Mouse (Mus musculus): ENCODE results near the gene Psmf1. TPM values are rescaled to one million over a fixed set of nuclear protein-coding genes. Genes with fewer than 3 reads are reported as not detected.
A peak's percentile ranks its signal among the peaks of the same experiment; 100 is the strongest.

Gene Psmf1
- polyA plus RNA-seq, 1 experiment from 2014 or later: 49.7 TPM

GRCm38 (mm10) chr2:151751330-151751729, 7.3 kb upstream of the Psmf1 start:
- ATAC-seq (ENCODE audit: low FRiP score, low read depth): no peak
- H3K4me3 ChIP-seq: no peak overlapping the region
- WGBS: 79% methylated on average over 5 of the region's 5 CpGs

GRCm38 (mm10) chr2:151747847-151748705, 4.1 kb upstream of the Psmf1 start:
- no peaks in the 10 kb centered on the region for H3K36me3 ChIP-seq
- no peak overlapping the region for H3K27ac ChIP-seq
- H3K4me3 ChIP-seq: no peak overlapping the region
- 27% methylated on average over 19 of the region's 19 CpGs for WGBS
- ATAC-seq (ENCODE audit: low FRiP score, low read depth): peak; percentile 85
- H3K4me1 ChIP-seq: no peaks in the 10 kb centered on the region
- H3K9ac ChIP-seq: no peak overlapping the region
- H3K27me3 ChIP-seq (replicated peaks): 0 out of 2 replicates have a peak, but pooled peaks cover 4% of the 10 kb centered on the region
- no peaks in the 10 kb centered on the region for H3K9me3 ChIP-seq
- H3K4me2 ChIP-seq (replicated peaks): no peak overlapping the region

More at GRCm38 (mm10) chr2:151751330-151751729, 7.3 kb upstream of the Psmf1 start:
- Histone ChIP-seq H3K27ac (no peak overlapping the region), H3K36me3 (no peaks in the 10 kb centered on the region), H3K9me3 (no peaks in the 10 kb centered on the region), H3K4me2 (replicated peaks) (no peak overlapping the region), H3K4me1 (no peaks in the 10 kb centered on the region), H3K27me3 (replicated peaks) (no peaks in the 10 kb centered on the region), H3K9ac (no peak overlapping the region)

GRCm38 (mm10) chr2:151742850-151743679, 921 bp downstream of the Psmf1 start:
- peaks cover 24% of the 10 kb centered on the region for H3K4me1 ChIP-seq
- no peak for ATAC-seq (ENCODE audit: low FRiP score, low read depth)
- H3K36me3 ChIP-seq: no peaks in the 10 kb centered on the region
- H3K4me2 ChIP-seq (replicated peaks): no peak overlapping the region
- no peak overlapping the region for H3K27ac ChIP-seq
- no peak overlapping the region for H3K9ac ChIP-seq
- H3K27me3 ChIP-seq (replicated peaks): 0 out of 2 replicates have a peak, but pooled peaks cover 4% of the 10 kb centered on the region
- 66% methylated on average over 6 of the region's 6 CpGs for WGBS
- H3K9me3 ChIP-seq: no peaks in the 10 kb centered on the region
- H3K4me3 ChIP-seq: no peak overlapping the region

- no peak overlapping the region for H3K4me2 ChIP-seq (replicated peaks)
- 93% methylated on average over 1 of the region's 1 CpGs for WGBS
- peaks cover 24% of the 10 kb centered on the region for H3K4me1 ChIP-seq
- 0 out of 2 replicates have a peak, but pooled peaks cover 4% of the 10 kb centered on the region for H3K27me3 ChIP-seq (replicated peaks)
- no peak overlapping the region for H3K27ac ChIP-seq
- ATAC-seq (ENCODE audit: low FRiP score, low read depth): no peak
- no peaks in the 10 kb centered on the region for H3K36me3 ChIP-seq
- H3K4me3 ChIP-seq: no peak overlapping the region
- H3K9me3 ChIP-seq: no peaks in the 10 kb centered on the region
- H3K9ac ChIP-seq: no peak overlapping the region
Measured at GRCm38 (mm10) chr2:151742084-151742483, 1.9 kb downstream of the Psmf1 start.

- no peaks in the 10 kb centered on the region for H3K36me3 ChIP-seq
- H3K27me3 ChIP-seq (replicated peaks): 0 out of 2 replicates have a peak, but pooled peaks cover 4% of the 10 kb centered on the region
- H3K27ac ChIP-seq: 0 out of 2 replicates have a peak overlapping the region, but pooled peaks have one; percentile 20
- H3K9me3 ChIP-seq: no peaks in the 10 kb centered on the region
- H3K4me3 ChIP-seq: peak overlapping the region; percentile 86
- peak overlapping the region; percentile 86 for H3K9ac ChIP-seq
- ATAC-seq (ENCODE audit: low FRiP score, low read depth): peak; percentile 91
- peak overlapping the region; percentile 75 for H3K4me2 ChIP-seq (replicated peaks)
- peaks cover 24% of the 10 kb centered on the region for H3K4me1 ChIP-seq
- under 1% methylated on average over 61 of the region's 61 CpGs for WGBS
Measured at GRCm38 (mm10) chr2:151740741-151741526, 3.1 kb downstream of the Psmf1 start.

- H3K9me3 ChIP-seq: no peaks in the 10 kb centered on the region
- peaks cover 24% of the 10 kb centered on the region for H3K4me1 ChIP-seq
- no peak overlapping the region for H3K9ac ChIP-seq
- H3K4me2 ChIP-seq (replicated peaks): peak overlapping the region; percentile 75
- H3K36me3 ChIP-seq: peaks cover 7% of the 10 kb centered on the region; the same call in 1 of the 2 replicates
- WGBS: 90% methylated on average over 7 of the region's 7 CpGs
- no peak overlapping the region for H3K27ac ChIP-seq
- H3K27me3 ChIP-seq (replicated peaks): 0 out of 2 replicates have a peak, but pooled peaks cover 4% of the 10 kb centered on the region
- H3K4me3 ChIP-seq: no peak overlapping the region
- ATAC-seq (ENCODE audit: low FRiP score, low read depth): no peak
Measured at GRCm38 (mm10) chr2:151739505-151739904, 4.5 kb downstream of the Psmf1 start.

- Histone ChIP-seq H3K4me3 (no peak overlapping the region), H3K36me3 (peaks cover 10% of the 10 kb centered on the region), H3K4me1 (peaks cover 24% of the 10 kb centered on the region), H3K27ac (no peak overlapping the region; the same call in 1 of the 2 replicates), H3K9ac (no peak overlapping the region), H3K4me2 (replicated peaks) (peak overlapping the region; percentile 75; the same call in 1 of the 2 replicates), H3K27me3 (replicated peaks) (0 out of 2 replicates have a peak, but pooled peaks cover 4% of the 10 kb centered on the region), H3K9me3 (no peaks in the 10 kb centered on the region)
- ATAC-seq (ENCODE audit: low FRiP score, low read depth): no peak
- WGBS: 86% methylated on average over 3 of the region's 3 CpGs
Measured at GRCm38 (mm10) chr2:151739081-151739480, 4.9 kb downstream of the Psmf1 start.

GRCm38 (mm10) chr2:151738460-151738859, 5.5 kb downstream of the Psmf1 start:
- no peak overlapping the region for H3K4me3 ChIP-seq
- H3K36me3 ChIP-seq: peaks cover 16% of the 10 kb centered on the region
- WGBS: 92% methylated on average over 4 of the region's 4 CpGs
- no peak overlapping the region for H3K9ac ChIP-seq
- no peak overlapping the region for H3K4me2 ChIP-seq (replicated peaks)
- H3K27ac ChIP-seq: no peak overlapping the region
- ATAC-seq (ENCODE audit: low FRiP score, low read depth): no peak
- H3K4me1 ChIP-seq: peaks cover 24% of the 10 kb centered on the region
- H3K9me3 ChIP-seq: no peaks in the 10 kb centered on the region
- H3K27me3 ChIP-seq (replicated peaks): no peaks in the 10 kb centered on the region

- Histone ChIP-seq H3K27ac (no peak overlapping the region), H3K36me3 (peaks cover 31% of the 10 kb centered on the region), H3K4me1 (peaks cover 15% of the 10 kb centered on the region), H3K4me3 (no peak overlapping the region), H3K9ac (no peak overlapping the region), H3K27me3 (replicated peaks) (no peaks in the 10 kb centered on the region), H3K9me3 (no peaks in the 10 kb centered on the region), H3K4me2 (replicated peaks) (no peak overlapping the region)
- no peak for ATAC-seq (ENCODE audit: low FRiP score, low read depth)
- WGBS: 95% methylated on average over 6 of the region's 6 CpGs
Measured at GRCm38 (mm10) chr2:151735422-151735821, 8.6 kb downstream of the Psmf1 start.

- Histone ChIP-seq H3K27me3 (replicated peaks) (no peaks in the 10 kb centered on the region), H3K4me3 (no peak overlapping the region), H3K4me1 (no peaks in the 10 kb centered on the region), H3K9ac (no peak overlapping the region), H3K27ac (no peak overlapping the region), H3K36me3 (peaks cover 52% of the 10 kb centered on the region), H3K9me3 (no peaks in the 10 kb centered on the region), H3K4me2 (replicated peaks) (no peak overlapping the region)
- WGBS: 90% methylated on average over 8 of the region's 8 CpGs
- no peak for ATAC-seq (ENCODE audit: low FRiP score, low read depth)
Measured at GRCm38 (mm10) chr2:151733151-151733865, 10.7 kb downstream of the Psmf1 start.

GRCm38 (mm10) chr2:151724094-151724493, 19.9 kb downstream of the Psmf1 start:
- 90% methylated on average over 2 of the region's 2 CpGs for WGBS
- H3K27ac ChIP-seq: no peak overlapping the region
- no peak overlapping the region for H3K4me3 ChIP-seq
- peaks cover 69% of the 10 kb centered on the region for H3K36me3 ChIP-seq
- H3K4me2 ChIP-seq (replicated peaks): no peak overlapping the region
- ATAC-seq (ENCODE audit: low FRiP score, low read depth): no peak
- no peak overlapping the region for H3K9ac ChIP-seq
- H3K9me3 ChIP-seq: 0 out of 2 replicates have a peak, but pooled peaks cover 6% of the 10 kb centered on the region
- H3K27me3 ChIP-seq (replicated peaks): no peaks in the 10 kb centered on the region
- no peaks in the 10 kb centered on the region for H3K4me1 ChIP-seq

Measured in neural tube, embryonic 12.5 days (tissue).